8 mouse cellular contexts compared by ENCODE assay signal in genomic region chr3:69274664-69275312, GRCm38 (mm10). TPM values are rescaled to one million over a fixed set of nuclear protein-coding genes. Genes with fewer than 3 reads are reported as not detected.
DNase-seq lines count a peak whose midpoint lies in the region.

No protein-coding gene starts in this region.

- DNase-seq in cerebellum, postnatal 25 days = peak; percentile 10 to 32
- DNase-seq in cerebellum, adult 18-20 months = no peak
- DNase-seq in frontal cortex, postnatal 14 days (ENCODE audit: low spot score in 2 of 2) = peak; percentile 22 to 31
- DNase-seq in left cerebral cortex, adult 9 months (ENCODE audit: low spot score in 2 of 2) = peak; percentile 28 to 46
- DNase-seq in right cerebral cortex, postnatal 10 days (ENCODE audit: low spot score in 2 of 2) = peak; percentile 59 to 77
- DNase-seq in urinary bladder, postnatal 14 days (ENCODE audit: low spot score) = no peak
- DNase-seq in adrenal gland, postnatal 4 days (ENCODE audit: low spot score in 2 of 2) = no peak
- no peak for DNase-seq in natural killer cell, adult 2 months (ENCODE audit: low spot score in 2 of 2)

RNA-seq across cellular contexts. Expression of gene Ppm1l, which starts 41.9 kb away (rescaled TPM):
- total RNA-seq in adrenal gland, postnatal 4 days (2021) = 10 to 100 TPM; 15.6 to 17.0 TPM

RNA-seq across cellular contexts. Expression of gene Arl14, which starts 52.6 kb away (rescaled TPM):
- total RNA-seq in adrenal gland, postnatal 4 days (2021) = not detected

Comparison
In these comparisons a context has a peak if more than half of its experiments do, and no peak if none do; other contexts are left out.
1. DNase-seq: peak in cerebellum, postnatal 25 days (2 of 2), frontal cortex, postnatal 14 days (2 of 2), left cerebral cortex, adult 9 months (2 of 2) and right cerebral cortex, postnatal 10 days (2 of 2); none in cerebellum, adult 18-20 months (0 of 2), urinary bladder, postnatal 14 days (single experiment), adrenal gland, postnatal 4 days (0 of 2) and natural killer cell, adult 2 months (0 of 2).